Mouse (Mus musculus): ENCODE results near the gene Plk2. TPM values are rescaled to one million over a fixed set of nuclear protein-coding genes. Genes with fewer than 3 reads are reported as not detected.

The Plk2 gene
- polyA plus RNA-seq, 1 experiment from 2014 or later: 155 TPM

- Histone ChIP-seq H3K36me3 (no peaks in the 10 kb centered on the region), H3K4me1 (replicated peaks) (no peaks in the 10 kb centered on the region), H3K27me3 (no peaks in the 10 kb centered on the region), H3K4me2 (replicated peaks) (no peak overlapping the region), H3K9ac (replicated peaks) (no peak overlapping the region), H3K4me3 (replicated peaks) (no peak overlapping the region), H3K27ac (no peak overlapping the region), H3K9me3 (no peaks in the 10 kb centered on the region)
- 86% methylated on average over 5 of the region's 5 CpGs for WGBS
- no peak for ATAC-seq
These were observed 23.8 kb downstream of the Plk2 start for GRCm38 (mm10) chr13:110418656-110419055.

GRCm38 (mm10) chr13:110419640-110420039, 24.8 kb downstream of the Plk2 start:
- no peak overlapping the region for H3K9ac ChIP-seq (replicated peaks)
- no peak overlapping the region for H3K4me2 ChIP-seq (replicated peaks)
- no peaks in the 10 kb centered on the region for H3K27me3 ChIP-seq
- no peaks in the 10 kb centered on the region for H3K36me3 ChIP-seq
- H3K27ac ChIP-seq: no peak overlapping the region
- no peaks in the 10 kb centered on the region for H3K4me1 ChIP-seq (replicated peaks)
- no peak for ATAC-seq
- no peak overlapping the region for H3K4me3 ChIP-seq (replicated peaks)
- no peaks in the 10 kb centered on the region for H3K9me3 ChIP-seq
- whole genome bisulfite sequencing: 92% methylated on average over 5 of the region's 5 CpGs

GRCm38 (mm10) chr13:110422434-110422833, 27.6 kb downstream of the Plk2 start:
- Histone ChIP-seq H3K27ac (no peak overlapping the region), H3K9ac (replicated peaks) (no peak overlapping the region), H3K4me3 (replicated peaks) (no peak overlapping the region), H3K27me3 (no peaks in the 10 kb centered on the region), H3K4me2 (replicated peaks) (no peak overlapping the region), H3K36me3 (no peaks in the 10 kb centered on the region), H3K9me3 (no peaks in the 10 kb centered on the region), H3K4me1 (replicated peaks) (no peaks in the 10 kb centered on the region)
- WGBS: 92% methylated on average over 7 of the region's 7 CpGs
- no peak for ATAC-seq

GRCm38 (mm10) chr13:110425512-110426222, 30.8 kb downstream of the Plk2 start:
- Histone ChIP-seq H3K4me1 (replicated peaks) (no peaks in the 10 kb centered on the region), H3K4me3 (replicated peaks) (no peak overlapping the region), H3K27ac (no peak overlapping the region), H3K9me3 (no peaks in the 10 kb centered on the region), H3K9ac (replicated peaks) (no peak overlapping the region), H3K27me3 (no peaks in the 10 kb centered on the region), H3K36me3 (no peaks in the 10 kb centered on the region), H3K4me2 (replicated peaks) (no peak overlapping the region)
- ATAC-seq: no peak
- 90% methylated on average over 8 of the region's 8 CpGs for WGBS

GRCm38 (mm10) chr13:110431388-110431787, 36.5 kb downstream of the Plk2 start:
- Histone ChIP-seq H3K27me3 (no peaks in the 10 kb centered on the region), H3K9me3 (no peaks in the 10 kb centered on the region; the same call in 1 of the 2 replicates), H3K4me3 (replicated peaks) (no peak overlapping the region), H3K27ac (no peak overlapping the region), H3K9ac (replicated peaks) (no peak overlapping the region), H3K36me3 (no peaks in the 10 kb centered on the region), H3K4me2 (replicated peaks) (no peak overlapping the region), H3K4me1 (replicated peaks) (no peaks in the 10 kb centered on the region)
- ATAC-seq: no peak

GRCm38 (mm10) chr13:110432062-110432566, 37.3 kb downstream of the Plk2 start:
- no peaks in the 10 kb centered on the region for H3K4me1 ChIP-seq (replicated peaks)
- no peaks in the 10 kb centered on the region for H3K36me3 ChIP-seq
- no peak overlapping the region for H3K4me2 ChIP-seq (replicated peaks)
- no peak overlapping the region for H3K27ac ChIP-seq
- no peak overlapping the region for H3K4me3 ChIP-seq (replicated peaks)
- no peaks in the 10 kb centered on the region; the same call in 1 of the 2 replicates for H3K9me3 ChIP-seq
- 74% methylated on average over 2 of the region's 2 CpGs for WGBS
- H3K27me3 ChIP-seq: no peaks in the 10 kb centered on the region
- no peak overlapping the region for H3K9ac ChIP-seq (replicated peaks)
- no peak for ATAC-seq

GRCm38 (mm10) chr13:110432613-110433012, 37.8 kb downstream of the Plk2 start:
- Histone ChIP-seq H3K9ac (replicated peaks) (no peak overlapping the region), H3K4me1 (replicated peaks) (no peaks in the 10 kb centered on the region), H3K4me3 (replicated peaks) (no peak overlapping the region), H3K36me3 (no peaks in the 10 kb centered on the region), H3K27ac (no peak overlapping the region), H3K9me3 (no peaks in the 10 kb centered on the region; the same call in 1 of the 2 replicates), H3K27me3 (no peaks in the 10 kb centered on the region), H3K4me2 (replicated peaks) (no peak overlapping the region)
- 90% methylated on average over 4 of the region's 4 CpGs for WGBS
- ATAC-seq: no peak

- Histone ChIP-seq H3K4me1 (replicated peaks) (no peaks in the 10 kb centered on the region), H3K9me3 (no peaks in the 10 kb centered on the region; the same call in 1 of the 2 replicates), H3K9ac (replicated peaks) (no peak overlapping the region), H3K4me3 (replicated peaks) (no peak overlapping the region), H3K4me2 (replicated peaks) (no peak overlapping the region), H3K27ac (no peak overlapping the region), H3K36me3 (no peaks in the 10 kb centered on the region), H3K27me3 (no peaks in the 10 kb centered on the region)
- no peak for ATAC-seq
- WGBS: 69% methylated on average over 7 of the region's 7 CpGs
These were observed 41.8 kb downstream of the Plk2 start for GRCm38 (mm10) chr13:110436692-110437091.

GRCm38 (mm10) chr13:110438624-110439023, 43.8 kb downstream of the Plk2 start:
- H3K4me2 ChIP-seq (replicated peaks): no peak overlapping the region
- no peaks in the 10 kb centered on the region for H3K4me1 ChIP-seq (replicated peaks)
- ATAC-seq: no peak
- H3K4me3 ChIP-seq (replicated peaks): no peak overlapping the region
- no peaks in the 10 kb centered on the region for H3K36me3 ChIP-seq
- 87% methylated on average over 9 of the region's 9 CpGs for WGBS
- H3K27ac ChIP-seq: no peak overlapping the region
- H3K27me3 ChIP-seq: no peaks in the 10 kb centered on the region
- H3K9me3 ChIP-seq: no peaks in the 10 kb centered on the region; the same call in 1 of the 2 replicates
- H3K9ac ChIP-seq (replicated peaks): no peak overlapping the region

GRCm38 (mm10) chr13:110444335-110444734, 49.5 kb downstream of the Plk2 start:
- no peaks in the 10 kb centered on the region for H3K9me3 ChIP-seq
- no peak overlapping the region for H3K27ac ChIP-seq
- H3K4me2 ChIP-seq (replicated peaks): no peak overlapping the region
- peaks cover 7% of the 10 kb centered on the region for H3K27me3 ChIP-seq
- ATAC-seq: no peak
- H3K9ac ChIP-seq (replicated peaks): no peak overlapping the region
- WGBS: 78% methylated on average over 4 of the region's 4 CpGs
- peaks cover 9% of the 10 kb centered on the region; the same call in 1 of the 2 replicates for H3K4me1 ChIP-seq (replicated peaks)
- H3K36me3 ChIP-seq: no peaks in the 10 kb centered on the region
- no peak overlapping the region for H3K4me3 ChIP-seq (replicated peaks)

GRCm38 (mm10) chr13:110444894-110445293, 50.0 kb downstream of the Plk2 start:
- Histone ChIP-seq H3K4me2 (replicated peaks) (no peak overlapping the region), H3K4me3 (replicated peaks) (no peak overlapping the region), H3K9me3 (no peaks in the 10 kb centered on the region), H3K4me1 (replicated peaks) (peaks cover 9% of the 10 kb centered on the region; the same call in 1 of the 2 replicates), H3K36me3 (no peaks in the 10 kb centered on the region), H3K27me3 (peaks cover 12% of the 10 kb centered on the region), H3K9ac (replicated peaks) (no peak overlapping the region), H3K27ac (no peak overlapping the region)
- 34% methylated on average over 3 of the region's 3 CpGs for WGBS
- no peak for ATAC-seq

GRCm38 (mm10) chr13:110446434-110446833, 51.6 kb downstream of the Plk2 start:
- peaks cover 21% of the 10 kb centered on the region for H3K27me3 ChIP-seq
- H3K36me3 ChIP-seq: no peaks in the 10 kb centered on the region
- no peak overlapping the region for H3K4me2 ChIP-seq (replicated peaks)
- H3K9me3 ChIP-seq: no peaks in the 10 kb centered on the region
- no peak overlapping the region for H3K9ac ChIP-seq (replicated peaks)
- H3K4me1 ChIP-seq (replicated peaks): peaks cover 9% of the 10 kb centered on the region; the same call in 1 of the 2 replicates
- H3K4me3 ChIP-seq (replicated peaks): no peak overlapping the region
- 88% methylated on average over 6 of the region's 6 CpGs for WGBS
- H3K27ac ChIP-seq: no peak overlapping the region
- no peak for ATAC-seq

- Histone ChIP-seq H3K4me3 (replicated peaks) (no peak overlapping the region), H3K9ac (replicated peaks) (no peak overlapping the region), H3K9me3 (no peaks in the 10 kb centered on the region), H3K4me2 (replicated peaks) (no peak overlapping the region), H3K27me3 (peaks cover 27% of the 10 kb centered on the region), H3K4me1 (replicated peaks) (peaks cover 13% of the 10 kb centered on the region), H3K36me3 (no peaks in the 10 kb centered on the region), H3K27ac (no peak overlapping the region)
- WGBS: 56% methylated on average over 4 of the region's 4 CpGs
- no peak for ATAC-seq
These were observed 55.2 kb downstream of the Plk2 start for GRCm38 (mm10) chr13:110450056-110450455.
